ENCODE assay signal across 21 mouse cellular contexts in the genomic region with DNA sequence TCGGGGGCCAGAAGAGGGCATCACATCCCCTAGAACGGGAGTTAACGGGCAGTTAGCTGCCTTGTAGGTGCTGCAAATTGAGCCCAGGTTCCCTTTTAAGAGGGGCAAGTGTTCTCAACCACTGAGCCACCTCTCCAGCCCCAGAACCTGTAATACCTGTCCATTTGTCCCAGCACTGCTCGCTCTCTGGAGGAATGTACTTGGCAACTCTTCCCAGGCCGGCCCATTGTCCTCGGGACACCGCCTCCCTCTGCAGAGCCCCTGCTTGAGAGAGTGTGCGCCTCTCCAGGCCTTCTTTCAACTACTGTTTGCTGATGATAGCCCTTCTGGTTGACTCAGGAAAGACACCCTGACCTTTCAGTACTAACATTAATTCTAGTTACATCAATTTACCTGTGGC. TPM values are rescaled to one million over a fixed set of nuclear protein-coding genes. Genes with fewer than 3 reads are reported as not detected.
DNase-seq lines count a peak whose midpoint lies in the region; ATAC-seq and TF ChIP-seq lines count a peak whose summit lies in the region.
"Had no signal": no experiment of that assay in that cellular context is flagged by ENCODE, and none has a peak within 500 bp of the region (broad histone marks: within the 10 kb centered on the region; RNA-seq: fewer than 3 reads in every experiment).

No protein-coding gene starts in this region.

- H3K79me2 ChIP-seq in liver, adult 2 months (ENCODE audit: control insufficient read depth, insufficient read depth, low read length) = no peaks in the 10 kb centered on the region

- no peaks in the 10 kb centered on the region for H3K27me3 ChIP-seq in forebrain, postnatal 0 days (ENCODE audit: insufficient read depth, low read length)
- no peaks in the 10 kb centered on the region for H3K27me3 ChIP-seq in forebrain, embryonic 12.5 days
- no peaks in the 10 kb centered on the region for H3K27me3 ChIP-seq in liver, adult 2 months (ENCODE audit: control insufficient read depth, insufficient read depth, low read length)
- no peaks in the 10 kb centered on the region for H3K27me3 ChIP-seq in midbrain, postnatal 0 days (ENCODE audit: insufficient read depth, low read length)
- no peaks in the 10 kb centered on the region for H3K27me3 ChIP-seq in midbrain, embryonic 11.5 days (ENCODE audit: control insufficient read depth, insufficient read depth, low read length)
- H3K27me3 ChIP-seq: forebrain, embryonic 13.5 days; heart, embryonic 15.5 days; midbrain, embryonic 15.5 days; neural tube, embryonic 15.5 days had no signal

- no peaks in the 10 kb centered on the region for H3K9me3 ChIP-seq in forebrain, postnatal 0 days (ENCODE audit: low read length)
- no peaks in the 10 kb centered on the region for H3K9me3 ChIP-seq in forebrain, embryonic 12.5 days
- no peaks in the 10 kb centered on the region for H3K9me3 ChIP-seq in midbrain, postnatal 0 days (ENCODE audit: low read length)
- no peaks in the 10 kb centered on the region for H3K9me3 ChIP-seq in midbrain, embryonic 11.5 days (ENCODE audit: control insufficient read depth, low read length)
- H3K9me3 ChIP-seq: forebrain, embryonic 13.5 days; heart, embryonic 15.5 days; midbrain, embryonic 15.5 days; neural tube, embryonic 15.5 days had no signal

- H3K4me1 ChIP-seq in forebrain, postnatal 0 days (ENCODE audit: insufficient read depth) = no peaks in the 10 kb centered on the region
- H3K4me1 ChIP-seq in forebrain, embryonic 12.5 days = no peaks in the 10 kb centered on the region
- H3K4me1 ChIP-seq in liver, adult 2 months (ENCODE audit: control insufficient read depth, insufficient read depth, low read length) = peaks cover 6% of the 10 kb centered on the region
- no peaks in the 10 kb centered on the region for H3K4me1 ChIP-seq in midbrain, postnatal 0 days (ENCODE audit: insufficient read depth, low read length)
- no peaks in the 10 kb centered on the region for H3K4me1 ChIP-seq in midbrain, embryonic 11.5 days (ENCODE audit: control insufficient read depth, insufficient read depth, low read length)
- peaks cover 20% of the 10 kb centered on the region for H3K4me1 ChIP-seq in bone marrow macrophage, adult 2 months (ENCODE audit: control insufficient read depth, insufficient read depth, low read length)
- H3K4me1 ChIP-seq: forebrain, embryonic 13.5 days; midbrain, embryonic 15.5 days; neural tube, embryonic 15.5 days had no signal

- 0 out of 2 replicates have a peak, but pooled peaks have one; percentile 7 for TF ChIP-seq CTCF in forebrain, postnatal 0 days (IDR thresholded peaks at IDR 0.05; ENCODE audit: low read depth)
- TF ChIP-seq CTCF in liver, adult 2 months (IDR thresholded peaks at IDR 0.05; ENCODE audit: low read depth, low read length) = 0 out of 2 replicates have a peak, but pooled peaks have one; percentile 5
- TF ChIP-seq CTCF in midbrain, postnatal 0 days (IDR thresholded peaks at IDR 0.05) = 0 out of 2 replicates have a peak, but pooled peaks have one; percentile 15
- TF ChIP-seq CTCF in bone marrow macrophage, adult 2 months (IDR thresholded peaks at IDR 0.05; ENCODE audit: low read depth, low read length) = peak; percentile 27; the same call in 1 of the 2 replicates

- peaks cover 37% of the 10 kb centered on the region for H3K36me3 ChIP-seq in forebrain, postnatal 0 days (ENCODE audit: insufficient read depth)
- peaks cover 54% of the 10 kb centered on the region for H3K36me3 ChIP-seq in forebrain, embryonic 12.5 days (replicated peaks)
- peaks cover 19% of the 10 kb centered on the region for H3K36me3 ChIP-seq in liver, adult 2 months (ENCODE audit: control insufficient read depth, insufficient read depth, low read length)
- peaks cover 31% of the 10 kb centered on the region for H3K36me3 ChIP-seq in midbrain, postnatal 0 days (ENCODE audit: insufficient read depth, low read length)
- H3K36me3 ChIP-seq in midbrain, embryonic 11.5 days (ENCODE audit: control insufficient read depth, insufficient read depth, low read length) = peaks cover 6% of the 10 kb centered on the region; the same call in 1 of the 2 replicates

- no peak overlapping the region for H3K4me2 ChIP-seq in forebrain, postnatal 0 days (ENCODE audit: low read depth)
- H3K4me2 ChIP-seq in forebrain, embryonic 12.5 days = no peak overlapping the region
- H3K4me2 ChIP-seq in midbrain, postnatal 0 days (ENCODE audit: low read depth, low read length, poor library complexity, severe bottlenecking) = no peak overlapping the region
- H3K4me2 ChIP-seq in midbrain, embryonic 11.5 days = no peak overlapping the region
- H3K4me2 ChIP-seq: forebrain, embryonic 13.5 days; heart, embryonic 15.5 days; midbrain, embryonic 15.5 days; neural tube, embryonic 15.5 days had no signal

- H3K27ac ChIP-seq in forebrain, postnatal 0 days (ENCODE audit: low read depth, low read length) = no peak overlapping the region
- no peak overlapping the region for H3K27ac ChIP-seq in forebrain, embryonic 12.5 days
- H3K27ac ChIP-seq in liver, adult 2 months (replicated peaks; ENCODE audit: insufficient read depth, low read depth, low read length) = no peak overlapping the region
- no peak overlapping the region for H3K27ac ChIP-seq in midbrain, postnatal 0 days (ENCODE audit: low read depth, low read length)
- H3K27ac ChIP-seq in midbrain, embryonic 11.5 days (ENCODE audit: low read depth, low read length) = no peak overlapping the region
- H3K27ac ChIP-seq in bone marrow macrophage, adult 2 months (ENCODE audit: insufficient read depth, low read depth, low read length) = no peak overlapping the region
- H3K27ac ChIP-seq: forebrain, embryonic 13.5 days; heart, embryonic 15.5 days; midbrain, embryonic 15.5 days; neural tube, embryonic 15.5 days had no signal

- no peak for ATAC-seq in forebrain, postnatal 0 days
- no peak for ATAC-seq in forebrain, embryonic 12.5 days (ENCODE audit: low FRiP score)
- ATAC-seq in midbrain, postnatal 0 days (ENCODE audit: low FRiP score) = no peak
- ATAC-seq in midbrain, embryonic 11.5 days (ENCODE audit: low FRiP score) = no peak
- ATAC-seq: activated CD4-positive, CD25-positive, alpha-beta regulatory T cell, adult 4 months; forebrain, embryonic 13.5 days; hindbrain, embryonic 16.5 days; midbrain, embryonic 15.5 days had no signal

- 96% methylated on average over 8 of the region's 8 CpGs for WGBS in forebrain, postnatal 0 days
- 96% methylated on average over 8 of the region's 8 CpGs for WGBS in forebrain, embryonic 12.5 days
- 93% methylated on average over 8 of the region's 8 CpGs for WGBS in liver, adult 2 months
- WGBS in midbrain, postnatal 0 days = 93% methylated on average over 8 of the region's 8 CpGs
- WGBS in midbrain, embryonic 11.5 days = 92% methylated on average over 8 of the region's 8 CpGs

- no peak for TF ChIP-seq POLR2A in liver, adult 2 months (IDR thresholded peaks at IDR 0.05; ENCODE audit: extremely low read depth, insufficient read depth, low read length)
- TF ChIP-seq POLR2A in bone marrow macrophage, adult 2 months (IDR thresholded peaks at IDR 0.05; ENCODE audit: borderline replicate concordance, low read depth, low read length) = no peak

- no peak overlapping the region for H3K9ac ChIP-seq in forebrain, postnatal 0 days
- no peak overlapping the region for H3K9ac ChIP-seq in forebrain, embryonic 12.5 days
- H3K9ac ChIP-seq in liver, adult 2 months (ENCODE audit: low read depth, low read length) = no peak overlapping the region
- no peak overlapping the region for H3K9ac ChIP-seq in midbrain, postnatal 0 days (replicated peaks; ENCODE audit: low read length, poor library complexity, severe bottlenecking)
- no peak overlapping the region for H3K9ac ChIP-seq in midbrain, embryonic 11.5 days (ENCODE audit: low read length)
- H3K9ac ChIP-seq: forebrain, embryonic 13.5 days; heart, embryonic 15.5 days; midbrain, embryonic 15.5 days; neural tube, embryonic 15.5 days had no signal

- DNase-seq in forebrain, postnatal 0 days = no peak
- no peak for DNase-seq in liver, adult 2 months (ENCODE audit: extremely low read depth, low read depth, low spot score)
- no peak for DNase-seq in liver
- no peak for DNase-seq in midbrain, postnatal 0 days (ENCODE audit: low spot score)
- DNase-seq in midbrain, embryonic 11.5 days (ENCODE audit: low spot score, missing footprints) = no peak
- DNase-seq in spleen, postnatal 14 days (ENCODE audit: low spot score in 2 of 2) = no peak
- DNase-seq: cerebellum, adult 9-11 months; gastrocnemius, postnatal 14 days; heart, adult 18-20 months; heart, postnatal 4 days; kidney, adult 18-20 months; kidney, postnatal 36 days; right cerebral cortex, postnatal 14 days had no signal

- no peak overlapping the region for H3K4me3 ChIP-seq in forebrain, postnatal 0 days (ENCODE audit: low read depth, low read length)
- no peak overlapping the region for H3K4me3 ChIP-seq in forebrain, embryonic 12.5 days (replicated peaks)
- no peak overlapping the region for H3K4me3 ChIP-seq in liver, adult 2 months (ENCODE audit: insufficient read depth, low read depth, low read length)
- no peak overlapping the region for H3K4me3 ChIP-seq in midbrain, postnatal 0 days (ENCODE audit: low read depth, low read length)
- no peak overlapping the region for H3K4me3 ChIP-seq in midbrain, embryonic 11.5 days (ENCODE audit: low read depth, low read length)
- no peak overlapping the region for H3K4me3 ChIP-seq in bone marrow macrophage, adult 2 months (ENCODE audit: insufficient read depth, low read length)
- H3K4me3 ChIP-seq: forebrain, embryonic 13.5 days; heart, embryonic 15.5 days; midbrain, embryonic 15.5 days; neural tube, embryonic 15.5 days had no signal

RNA-seq across cellular contexts. Expression of a gene that starts 37.3 kb away (rescaled TPM):
- total RNA-seq in forebrain, postnatal 0 days (2014; rRNA removed) = 20.3 and 20.9 TPM in 2 replicates
- polyA plus RNA-seq in forebrain, postnatal 0 days (2015; fragmentation: Nextera tagmentation; extraction: Ambion mirVana) = 8.1 and 13.5 TPM in 2 replicates
- 33.3 and 40.5 TPM in 2 replicates for polyA plus RNA-seq in forebrain, embryonic 12.5 days (2016; fragmentation: Nextera tagmentation; extraction: Ambion mirVana)
- 9.3 and 15.2 TPM in 2 replicates for total RNA-seq in liver, adult 2 months (2014; rRNA removed)
- 6.4 and 8.6 TPM in 2 replicates for polyA plus RNA-seq in liver, adult 2 months (2012; rRNA removed)
- 21.8 and 30.6 TPM in 2 replicates for total RNA-seq in midbrain, postnatal 0 days (2014; rRNA removed)
- polyA plus RNA-seq in midbrain, postnatal 0 days (2015; fragmentation: Nextera tagmentation; extraction: Ambion mirVana) = 13.8 and 15.8 TPM in 2 replicates
- 26.5 and 27.3 TPM in 2 replicates for polyA plus RNA-seq in midbrain, embryonic 11.5 days (2014; fragmentation: Nextera tagmentation; extraction: Ambion mirVana)
- 6.2 and 7.9 TPM in 2 replicates for polyA plus RNA-seq in bone marrow macrophage, adult 2 months (2012; ENCODE audit: insufficient read depth, insufficient read length, missing spikeins)

RNA-seq across cellular contexts. Expression of a gene that starts 37.6 kb away (rescaled TPM):
- 80.7 and 91.1 TPM in 2 replicates for total RNA-seq in forebrain, postnatal 0 days (2014; rRNA removed)
- 54.0 and 63.5 TPM in 2 replicates for polyA plus RNA-seq in forebrain, postnatal 0 days (2015; fragmentation: Nextera tagmentation; extraction: Ambion mirVana)
- 120 and 126 TPM in 2 replicates for polyA plus RNA-seq in forebrain, embryonic 12.5 days (2016; fragmentation: Nextera tagmentation; extraction: Ambion mirVana)
- total RNA-seq in liver, adult 2 months (2014; rRNA removed) = 48.4 and 58.9 TPM in 2 replicates
- polyA plus RNA-seq in liver, adult 2 months (2012; rRNA removed) = 8.1 and 9.1 TPM in 2 replicates
- total RNA-seq in midbrain, postnatal 0 days (2014; rRNA removed) = 59.6 and 64.9 TPM in 2 replicates
- 57.9 and 58.4 TPM in 2 replicates for polyA plus RNA-seq in midbrain, postnatal 0 days (2015; fragmentation: Nextera tagmentation; extraction: Ambion mirVana)
- 125 and 126 TPM in 2 replicates for polyA plus RNA-seq in midbrain, embryonic 11.5 days (2014; fragmentation: Nextera tagmentation; extraction: Ambion mirVana)
- 29.0 and 30.2 TPM in 2 replicates for polyA plus RNA-seq in bone marrow macrophage, adult 2 months (2012; ENCODE audit: insufficient read depth, insufficient read length, missing spikeins)
